Mouse (Mus musculus): ENCODE measurements around the gene Phtf1.

The Phtf1 gene

GRCm38 (mm10) chr3:103967861-103968691 lies at the start of gene Phtf1:
Gene Phtf1, plus strand, starts transcription at chr3:103968110.
- peak; percentile 76 for DNase-seq (ENCODE audit: low spot score)

GRCm38 (mm10) chr3:103920094-103920493 lies 47.8 kb upstream of the Phtf1 start:
- DNase-seq (ENCODE audit: low spot score), result no peak

DNA sequence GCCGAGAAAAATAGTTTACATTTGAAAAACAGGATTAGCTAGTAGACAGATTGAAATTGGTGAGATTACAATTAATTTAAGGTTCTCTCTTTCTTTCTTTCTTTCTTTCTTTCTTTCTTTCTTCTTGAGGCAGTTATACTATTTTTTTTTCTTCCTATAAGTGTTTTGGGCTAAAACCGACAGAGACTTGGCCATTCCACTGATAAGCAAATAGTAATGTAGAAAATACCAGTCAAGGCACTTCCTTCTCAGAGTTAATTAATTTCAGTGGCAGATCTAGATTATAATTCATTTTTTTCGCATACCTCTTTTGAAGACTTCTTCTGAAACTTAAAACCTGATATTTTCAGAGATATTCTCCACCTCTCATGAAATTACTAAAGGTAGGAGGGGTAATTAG lies 42.6 kb upstream of the Phtf1 start:
- DNase-seq (ENCODE audit: low spot score), result no peak

DNA sequence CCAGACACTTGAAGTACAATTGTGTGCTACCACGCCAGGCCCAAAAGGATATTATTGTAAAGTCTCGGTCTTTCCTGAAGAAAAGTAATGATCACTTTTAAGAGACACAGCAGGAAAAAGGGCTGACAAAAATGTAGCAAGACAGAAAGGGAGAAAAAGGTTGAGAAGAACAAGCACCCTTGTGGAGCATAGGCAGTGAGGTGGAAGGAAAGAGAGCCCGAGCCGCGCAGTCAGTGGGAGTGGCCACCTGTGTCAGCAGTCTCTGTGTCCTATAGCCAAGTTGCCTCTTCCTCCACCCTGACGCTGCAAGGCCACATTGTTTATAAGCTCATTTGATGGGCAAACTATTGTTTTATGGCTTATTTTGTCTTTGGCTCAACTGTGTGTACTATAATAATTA lies 40.4 kb upstream of the Phtf1 start:
- DNase-seq (ENCODE audit: low spot score), result no peak

DNA sequence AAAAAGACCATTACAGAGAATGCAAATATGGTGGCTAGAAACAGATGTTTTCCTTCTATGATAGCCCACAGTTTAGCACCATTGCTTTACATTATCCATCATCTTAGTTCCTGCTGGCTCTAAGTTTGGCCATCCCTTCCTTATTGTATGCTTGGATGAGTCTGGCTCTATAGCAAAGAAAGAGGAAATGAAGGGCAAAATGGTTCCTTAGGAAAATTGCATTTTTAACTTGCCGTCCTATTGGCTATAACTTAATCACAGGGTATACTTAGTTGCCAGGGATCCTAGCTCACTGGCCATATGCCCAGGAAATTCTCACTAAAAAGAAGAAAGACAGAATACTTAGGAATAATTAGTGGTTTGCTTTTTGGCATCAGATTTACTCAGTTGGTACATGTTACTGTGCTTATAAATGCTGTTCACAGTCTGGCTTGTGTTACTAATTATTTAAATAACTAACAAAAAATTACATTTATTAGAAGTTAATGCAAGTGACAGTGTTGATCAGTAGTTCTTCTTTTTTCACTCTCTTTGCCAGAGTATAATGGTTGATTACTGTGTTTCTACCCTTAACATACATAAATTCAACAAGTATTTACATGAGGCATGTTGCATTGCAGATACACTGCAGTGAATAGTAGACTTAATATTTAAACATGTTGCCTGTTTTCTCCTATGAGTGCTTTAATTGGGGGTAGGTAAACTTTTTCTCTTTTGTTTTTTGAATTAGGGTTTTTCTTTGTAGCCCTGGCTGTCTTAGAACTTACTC lies 22.9 kb upstream of the Phtf1 start:
- DNase-seq (ENCODE audit: low spot score), result no peak

GRCm38 (mm10) chr3:103948666-103949065 lies 19.2 kb upstream of the Phtf1 start:
- DNase-seq (ENCODE audit: low spot score), result no peak

GRCm38 (mm10) chr3:103960622-103961021 lies 7.3 kb upstream of the Phtf1 start:
- no peak for DNase-seq (ENCODE audit: low spot score)

DNA sequence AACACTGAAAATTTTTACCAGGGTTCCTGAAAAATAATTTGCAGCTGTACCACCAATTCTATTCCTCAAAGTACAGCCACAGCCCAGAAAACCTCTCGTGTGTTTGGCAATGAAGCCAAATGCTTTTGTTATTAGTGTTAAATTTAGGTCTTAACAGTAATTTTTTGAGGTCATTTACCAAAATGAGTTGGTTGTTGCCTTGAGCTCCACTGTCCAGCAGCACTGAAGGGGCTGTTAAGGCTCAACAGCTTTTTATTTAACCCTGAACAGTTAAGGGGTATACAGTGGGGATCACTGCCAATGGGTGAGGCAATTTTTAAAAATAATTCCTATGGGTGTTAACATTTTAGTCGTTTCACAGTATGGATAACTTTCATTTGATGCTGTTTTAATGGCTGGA lies 679 bp upstream of the Phtf1 start:
- DNase-seq (ENCODE audit: low spot score), result no peak

GRCm38 (mm10) chr3:103968701-103969100 lies 791 bp downstream of the Phtf1 start:
- DNase-seq (ENCODE audit: low spot score), result no peak

GRCm38 (mm10) chr3:103971157-103971556 lies 3.2 kb downstream of the Phtf1 start:
- no peak for DNase-seq (ENCODE audit: low spot score)

GRCm38 (mm10) chr3:103984556-103984955 lies 16.6 kb downstream of the Phtf1 start:
- no peak for DNase-seq (ENCODE audit: low spot score)

DNA sequence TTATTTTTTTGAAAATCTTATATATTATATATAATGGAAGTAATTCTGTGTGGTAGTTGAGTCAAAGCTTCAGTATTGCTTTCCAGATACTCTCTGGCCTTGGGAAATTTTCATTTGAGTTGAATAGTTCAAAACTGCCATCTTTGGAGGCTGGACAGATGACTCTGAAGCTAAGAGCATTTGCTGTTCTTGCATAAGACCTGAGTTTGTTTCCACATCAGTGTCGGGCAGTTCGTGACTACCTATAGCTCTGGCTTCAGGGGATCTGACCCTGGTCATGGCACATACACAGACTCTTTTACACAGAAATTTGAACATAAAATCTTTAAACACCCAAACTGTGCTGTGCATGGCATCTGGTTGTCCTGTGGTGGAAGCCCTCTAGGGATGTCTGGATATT lies 17.3 kb downstream of the Phtf1 start:
- no peak for DNase-seq (ENCODE audit: low spot score)

DNA sequence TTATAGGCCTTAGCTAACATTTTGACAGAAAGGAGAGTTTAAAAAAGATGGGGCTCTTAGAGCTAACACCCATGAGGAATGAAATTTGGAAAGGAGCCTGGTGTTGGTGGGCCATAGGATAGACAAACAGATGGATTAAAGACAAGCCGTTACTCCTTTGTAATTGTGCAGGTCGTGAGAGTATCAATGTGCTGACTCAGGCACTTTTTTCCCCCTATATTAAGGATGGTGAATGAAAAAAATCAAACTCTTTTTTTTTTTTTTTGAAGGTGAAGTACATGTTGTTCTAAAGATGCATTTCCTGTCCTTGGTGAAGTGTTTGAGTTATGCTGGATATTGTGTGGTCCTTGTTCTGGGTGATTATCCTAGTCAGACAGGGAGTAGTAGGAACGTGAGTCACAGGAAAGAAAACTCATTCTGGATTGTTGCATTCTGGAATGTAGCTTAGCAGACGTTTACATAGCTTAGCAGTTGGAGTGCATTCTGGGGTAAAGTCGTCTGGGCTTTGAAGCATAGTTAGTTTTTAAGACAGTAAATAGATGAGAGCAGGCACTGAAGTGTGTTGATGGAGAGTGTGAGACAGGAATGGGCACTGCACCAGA lies 20.0 kb downstream of the Phtf1 start:
- no peak for DNase-seq (ENCODE audit: low spot score)

DNA sequence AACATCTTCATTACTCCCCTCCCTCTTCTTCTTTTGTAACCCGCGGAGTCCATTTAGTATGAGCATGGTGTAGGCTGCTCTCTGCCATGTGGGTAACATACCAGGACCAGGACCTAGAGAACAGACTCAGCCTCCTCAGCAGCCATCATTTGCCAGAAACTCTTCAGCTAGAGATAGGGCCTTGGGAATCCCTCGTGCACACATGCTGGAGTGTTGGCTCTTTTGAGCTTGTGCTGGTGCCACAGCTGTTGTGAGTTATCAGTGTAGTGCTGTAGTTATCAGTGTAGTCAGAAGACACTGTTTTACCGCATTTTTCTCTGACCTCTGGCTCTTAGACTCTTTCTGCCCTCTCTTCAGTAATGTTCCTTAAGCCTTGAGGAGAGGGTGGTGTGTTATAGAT lies 21.4 kb downstream of the Phtf1 start:
- DNase-seq (ENCODE audit: low spot score), result no peak

- DNase-seq (ENCODE audit: low spot score), result no peak
Observed at GRCm38 (mm10) chr3:103991271-103991670, 23.4 kb downstream of the Phtf1 start.

DNA sequence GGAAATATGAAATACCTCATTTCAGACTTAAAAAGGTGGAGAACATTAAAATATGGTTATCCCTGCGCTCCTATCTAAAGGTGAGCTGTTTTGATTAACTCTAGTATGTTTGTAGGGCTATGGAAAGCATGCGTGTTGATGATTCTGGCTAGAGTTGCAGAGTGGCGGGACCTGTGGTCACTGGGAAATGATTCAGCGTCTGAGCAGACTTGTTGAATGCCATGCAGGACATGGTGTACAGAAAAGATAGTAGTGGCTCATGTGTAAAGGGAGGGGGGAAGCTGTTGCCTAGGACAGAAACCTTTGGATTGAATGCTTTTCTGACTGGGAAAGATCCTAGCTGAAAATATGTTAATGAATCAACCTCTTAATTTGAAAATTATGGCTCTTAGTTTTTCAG lies 30.8 kb downstream of the Phtf1 start:
- no peak for DNase-seq (ENCODE audit: low spot score)

DNA sequence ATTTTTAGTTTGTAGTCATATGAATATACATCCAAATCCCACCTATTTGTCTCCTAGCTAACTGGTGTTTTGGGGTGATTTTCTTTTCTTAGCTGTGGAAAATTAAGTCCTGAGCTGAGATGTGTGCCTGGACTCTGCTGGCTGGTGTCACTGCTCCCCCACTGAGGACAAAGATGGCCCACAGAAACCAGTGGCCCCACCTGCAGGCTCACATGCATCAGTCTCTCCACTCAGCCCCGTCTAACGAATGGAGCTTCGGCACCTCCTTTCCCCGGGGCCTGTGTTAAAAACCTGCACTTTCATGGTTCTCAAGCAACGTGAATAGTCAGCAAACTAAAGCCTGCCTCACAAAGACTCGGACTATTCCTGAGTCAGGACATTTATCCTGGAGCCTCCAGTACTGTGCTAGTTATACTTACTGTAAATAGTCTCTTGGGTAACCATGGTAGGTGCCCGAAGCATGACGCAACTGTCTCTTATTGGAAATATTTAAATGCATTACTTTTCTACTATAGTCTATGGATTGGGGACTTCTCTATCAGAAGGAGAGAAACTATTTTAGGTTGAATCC lies 39.1 kb downstream of the Phtf1 start:
- no peak for DNase-seq (ENCODE audit: low spot score)

DNA sequence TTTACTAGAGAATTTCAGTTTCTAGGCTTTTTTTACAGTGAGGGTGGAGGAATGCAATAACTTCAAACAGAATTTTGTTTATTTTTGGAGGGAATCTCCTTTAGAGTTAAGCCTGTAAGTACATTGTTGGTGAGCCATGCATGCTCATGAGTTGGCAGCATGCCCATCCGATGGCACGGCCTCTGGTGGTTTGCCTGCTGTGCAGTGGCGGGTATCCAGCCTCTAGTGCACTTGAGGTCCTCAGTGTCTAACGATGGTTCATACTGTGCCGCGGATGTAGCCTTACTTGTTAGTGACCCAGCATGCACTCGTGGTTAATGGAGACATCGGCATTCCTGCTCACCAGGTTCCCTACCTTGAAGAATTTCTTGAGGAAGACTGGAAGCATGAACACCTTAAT lies 39.6 kb downstream of the Phtf1 start:
- no peak for DNase-seq (ENCODE audit: low spot score)

- no peak for DNase-seq (ENCODE audit: low spot score)
Observed at GRCm38 (mm10) chr3:104009924-104010662, 42.2 kb downstream of the Phtf1 start.

DNA sequence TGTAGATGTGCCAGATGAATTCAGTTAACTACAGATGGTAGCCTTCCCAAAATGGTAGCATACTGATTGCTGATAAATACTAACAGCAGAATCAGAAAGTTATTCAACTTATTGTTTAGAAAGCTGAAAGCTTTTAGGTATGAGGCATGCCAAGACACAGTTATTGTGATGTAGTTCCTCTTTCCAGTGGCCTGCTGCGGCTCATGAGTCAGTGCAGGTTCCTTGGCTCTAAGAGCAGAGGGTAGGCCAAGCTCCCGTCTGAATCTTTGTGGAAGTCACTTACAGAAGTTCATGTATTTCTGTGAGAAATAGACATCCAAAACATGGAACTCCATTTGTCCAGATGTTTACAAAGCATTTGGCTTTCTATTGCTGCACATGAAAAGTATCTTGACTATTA lies 44.1 kb downstream of the Phtf1 start:
- no peak for DNase-seq (ENCODE audit: low spot score)

DNA sequence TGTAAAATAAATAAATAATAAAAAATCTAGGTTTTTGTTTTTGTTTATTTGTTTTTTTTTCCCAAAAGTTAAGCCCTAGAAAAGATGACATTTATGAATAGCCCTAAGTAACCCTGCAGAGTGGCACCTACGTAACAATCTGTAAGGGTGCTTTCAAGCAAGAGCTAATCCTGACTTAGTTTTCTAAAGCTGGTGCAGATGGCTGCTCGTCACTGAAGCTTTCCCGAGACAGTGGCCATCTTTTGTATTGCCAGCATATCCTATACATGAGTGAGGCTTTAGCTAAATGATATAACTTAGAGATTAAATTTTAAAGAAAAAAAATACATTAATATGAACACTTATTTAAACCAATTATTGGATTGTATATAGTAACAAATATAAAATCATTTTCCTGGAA lies 50.0 kb downstream of the Phtf1 start:
- no peak for DNase-seq (ENCODE audit: low spot score)

- DNase-seq (ENCODE audit: low spot score), result no peak
Observed at GRCm38 (mm10) chr3:104019453-104019852, 51.5 kb downstream of the Phtf1 start.
